12 mouse cellular contexts compared by ENCODE assay signal in genomic region chrX:99523306-99523705, GRCm38 (mm10). TPM values are rescaled to one million over a fixed set of nuclear protein-coding genes. Genes with fewer than 3 reads are reported as not detected.
A peak's percentile ranks its signal among the peaks of the same experiment; 100 is the strongest.
DNase-seq lines count a peak whose midpoint lies in the region; ATAC-seq and TF ChIP-seq lines count a peak whose summit lies in the region.
"Had no signal": no experiment of that assay in that cellular context is flagged by ENCODE, and none has a peak within 500 bp of the region (broad histone marks: within the 10 kb centered on the region; RNA-seq: fewer than 3 reads in every experiment).

No protein-coding gene starts in this region.

- no peak overlapping the region for H3K4me3 ChIP-seq in limb, embryonic 14.5 days (replicated peaks; ENCODE audit: low read length)
- no peak overlapping the region for H3K4me3 ChIP-seq in limb, embryonic 10.5 days
- no peak overlapping the region for H3K4me3 ChIP-seq in intestine, postnatal 0 days (ENCODE audit: low read depth, low read length)
- H3K4me3 ChIP-seq: embryonic facial prominence, embryonic 10.5 days; lung, embryonic 15.5 days; neural tube, embryonic 12.5 days; stomach, embryonic 15.5 days had no signal

- 56% methylated on average over 6 of the region's 6 CpGs for WGBS in limb, embryonic 14.5 days
- WGBS in limb, embryonic 10.5 days: 35% methylated on average over 6 of the region's 6 CpGs
- WGBS in intestine, postnatal 0 days: 38% methylated on average over 6 of the region's 6 CpGs

- no peaks in the 10 kb centered on the region for H3K36me3 ChIP-seq in limb, embryonic 14.5 days (ENCODE audit: control insufficient read depth, insufficient read depth, low read length)
- no peaks in the 10 kb centered on the region for H3K36me3 ChIP-seq in limb, embryonic 10.5 days
- H3K36me3 ChIP-seq in intestine, postnatal 0 days (ENCODE audit: control insufficient read depth, insufficient read depth): no peaks in the 10 kb centered on the region
- H3K36me3 ChIP-seq: embryonic facial prominence, embryonic 10.5 days; lung, embryonic 15.5 days; neural tube, embryonic 12.5 days; stomach, embryonic 15.5 days had no signal

- no peaks in the 10 kb centered on the region for H3K9me3 ChIP-seq in limb, embryonic 14.5 days (ENCODE audit: control insufficient read depth, low read length)
- no peaks in the 10 kb centered on the region for H3K9me3 ChIP-seq in limb, embryonic 10.5 days (replicated peaks)
- H3K9me3 ChIP-seq in intestine, postnatal 0 days (ENCODE audit: control insufficient read depth): no peaks in the 10 kb centered on the region
- H3K9me3 ChIP-seq: embryonic facial prominence, embryonic 10.5 days; lung, embryonic 15.5 days; neural tube, embryonic 12.5 days; stomach, embryonic 15.5 days had no signal

- ATAC-seq in limb, embryonic 14.5 days (ENCODE audit: low FRiP score, low read depth): 0 out of 2 replicates have a peak, but pooled peaks have one; percentile 9
- ATAC-seq in hematopoietic stem cell, adult 5-6 weeks (replicated peaks in 1 of 2; ENCODE audit: insufficient read depth in 1 of 2, low FRiP score in 2 of 2, low TSS enrichment in 1 of 2, low read depth in 1 of 2, poor library complexity in 2 of 2, severe bottlenecking in 2 of 2): peak; percentile 73 to 84
- ATAC-seq in intestine, postnatal 0 days: no peak

- no peak for TF ChIP-seq POLR2A in limb, embryonic 14.5 days (IDR thresholded peaks at IDR 0.05; ENCODE audit: borderline replicate concordance, extremely low read depth, insufficient read depth, insufficient read length)

- TF ChIP-seq CTCF in intestine, postnatal 0 days (IDR thresholded peaks at IDR 0.05; ENCODE audit: low read depth): no peak

- H3K27me3 ChIP-seq in limb, embryonic 14.5 days (ENCODE audit: control insufficient read depth, insufficient read depth, low read length): peaks cover 3% of the 10 kb centered on the region; the same call in 1 of the 2 replicates
- peaks cover 98% of the 10 kb centered on the region for H3K27me3 ChIP-seq in limb, embryonic 10.5 days (ENCODE audit: low read depth, poor library complexity, severe bottlenecking)
- peaks cover 4% of the 10 kb centered on the region for H3K27me3 ChIP-seq in intestine, postnatal 0 days (replicated peaks; ENCODE audit: control insufficient read depth, insufficient read depth, low read length)

- no peak overlapping the region for H3K4me2 ChIP-seq in limb, embryonic 14.5 days (replicated peaks; ENCODE audit: low read depth, low read length, severe bottlenecking)
- no peak overlapping the region for H3K4me2 ChIP-seq in intestine, postnatal 0 days (replicated peaks; ENCODE audit: low read depth)
- H3K4me2 ChIP-seq: liver, embryonic 11.5 days; lung, embryonic 15.5 days; neural tube, embryonic 12.5 days; stomach, embryonic 15.5 days had no signal

- H3K9ac ChIP-seq in limb, embryonic 14.5 days (ENCODE audit: low read depth, low read length, severe bottlenecking): no peak overlapping the region
- no peak overlapping the region for H3K9ac ChIP-seq in intestine, postnatal 0 days (ENCODE audit: low read depth, low read length)
- H3K9ac ChIP-seq: lung, embryonic 15.5 days; neural tube, embryonic 12.5 days; stomach, embryonic 15.5 days had no signal

- H3K27ac ChIP-seq in limb, embryonic 14.5 days (replicated peaks; ENCODE audit: low read depth, low read length): no peak overlapping the region
- H3K27ac ChIP-seq in limb, embryonic 10.5 days: no peak overlapping the region
- H3K27ac ChIP-seq in intestine, postnatal 0 days (ENCODE audit: low read depth, low read length): no peak overlapping the region
- H3K27ac ChIP-seq: embryonic facial prominence, embryonic 10.5 days; neural tube, embryonic 12.5 days; stomach, embryonic 15.5 days had no signal

- DNase-seq in limb, embryonic 14.5 days (ENCODE audit: low spot score): no peak
- DNase-seq in limb, embryonic 10.5 days (ENCODE audit: low spot score): no peak
- peak; percentile 25 for DNase-seq in 3T3-L1 (ENCODE audit: low read depth, low spot score)
- peak; percentile 1 for DNase-seq in ES-CJ7 (ENCODE audit: low read depth, low spot score)
- no peak for DNase-seq in adrenal gland, postnatal 25 days

- peaks cover 5% of the 10 kb centered on the region; the same call in 1 of the 2 replicates for H3K4me1 ChIP-seq in limb, embryonic 14.5 days (ENCODE audit: control insufficient read depth, insufficient read depth, low read length)
- peaks cover 20% of the 10 kb centered on the region for H3K4me1 ChIP-seq in limb, embryonic 10.5 days
- H3K4me1 ChIP-seq in intestine, postnatal 0 days (replicated peaks; ENCODE audit: control insufficient read depth, insufficient read depth, low read length): no peaks in the 10 kb centered on the region
- H3K4me1 ChIP-seq: neural tube, embryonic 12.5 days; stomach, embryonic 15.5 days had no signal

RNA-seq across cellular contexts. Expression of gene Pja1, which starts 52.2 kb away (rescaled TPM):
- polyA plus RNA-seq in limb, embryonic 14.5 days (2012; rRNA removed): 104 and 120 TPM in 2 replicates
- polyA plus RNA-seq in limb, embryonic 14.5 days (2014; fragmentation: Nextera tagmentation; extraction: Ambion mirVana): 145 and 149 TPM in 2 replicates
- 175 and 184 TPM in 2 replicates for polyA plus RNA-seq in limb, embryonic 10.5 days (2016; fragmentation: Nextera tagmentation; extraction: Ambion mirVana)
- total RNA-seq in hematopoietic stem cell, adult 5-6 weeks (2017): 40.3 and 40.6 TPM in 2 replicates
- total RNA-seq in adrenal gland, postnatal 25 days (2021): 100 and 103 TPM in 2 replicates
- polyA plus RNA-seq in intestine, postnatal 0 days (2015; fragmentation: Nextera tagmentation; extraction: Ambion mirVana): 74.1 and 74.4 TPM in 2 replicates

Comparison
In these comparisons a context has a peak if more than half of its experiments do, and no peak if none do; other contexts are left out.
1. DNase-seq: peak in 3T3-L1 (single experiment) and ES-CJ7 (single experiment); none in limb, embryonic 14.5 days (single experiment), limb, embryonic 10.5 days (single experiment) and adrenal gland, postnatal 25 days (single experiment).